Mouse (Mus musculus): Measurements from ENCODE around the gene Arid1b. TPM values are rescaled to one million over a fixed set of nuclear protein-coding genes. Genes with fewer than 3 reads are reported as not detected.

Gene Arid1b
- polyA plus RNA-seq, 1 experiment, result 99.0 TPM

DNA sequence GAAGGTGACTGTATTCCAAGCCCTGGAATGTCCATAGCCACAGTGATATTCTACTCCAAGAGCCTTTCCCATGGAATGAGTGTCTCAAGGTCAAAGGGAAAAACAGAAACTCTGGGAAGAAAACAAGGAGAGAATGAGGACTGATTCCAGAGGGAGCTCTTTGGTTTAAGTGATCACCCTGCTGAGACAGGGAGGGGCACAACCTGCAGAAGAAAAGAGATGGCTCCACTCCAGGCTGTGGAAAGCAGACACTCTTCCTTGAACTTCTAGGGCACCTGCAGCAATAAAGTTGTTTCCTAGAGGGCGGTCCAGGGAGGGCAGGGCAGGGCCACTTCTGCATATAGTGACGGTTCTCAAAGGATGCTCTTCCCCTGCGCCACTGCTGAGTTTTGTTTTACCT lies 45.6 kb upstream of the Arid1b start:
- WGBS, result 83% methylated on average over 3 of the region's 3 CpGs
- TF ChIP-seq POLR2A (IDR thresholded peaks at IDR 0.05; ENCODE audit: control insufficient read depth, extremely low read depth, insufficient read depth, low read length, poor library complexity) (no peak), CTCF (IDR thresholded peaks at IDR 0.05; ENCODE audit: borderline replicate concordance, control insufficient read depth, extremely low read depth, insufficient read depth, low read length, poor library complexity) (no peak)
- Histone ChIP-seq H3K27me3 (ENCODE audit: control insufficient read depth, insufficient read depth, low read length) (no peaks in the 10 kb centered on the region), H3K27ac (ENCODE audit: control insufficient read depth, insufficient read depth, low read length) (no peak overlapping the region), H3K4me3 (ENCODE audit: control insufficient read depth, insufficient read depth, low read length) (no peak overlapping the region), H3K36me3 (ENCODE audit: control insufficient read depth, insufficient read depth, low read length) (no peaks in the 10 kb centered on the region), H3K4me1 (replicated peaks; ENCODE audit: control insufficient read depth, insufficient read depth, low read length) (peaks cover 9% of the 10 kb centered on the region)
- no peak for DNase-seq

DNA sequence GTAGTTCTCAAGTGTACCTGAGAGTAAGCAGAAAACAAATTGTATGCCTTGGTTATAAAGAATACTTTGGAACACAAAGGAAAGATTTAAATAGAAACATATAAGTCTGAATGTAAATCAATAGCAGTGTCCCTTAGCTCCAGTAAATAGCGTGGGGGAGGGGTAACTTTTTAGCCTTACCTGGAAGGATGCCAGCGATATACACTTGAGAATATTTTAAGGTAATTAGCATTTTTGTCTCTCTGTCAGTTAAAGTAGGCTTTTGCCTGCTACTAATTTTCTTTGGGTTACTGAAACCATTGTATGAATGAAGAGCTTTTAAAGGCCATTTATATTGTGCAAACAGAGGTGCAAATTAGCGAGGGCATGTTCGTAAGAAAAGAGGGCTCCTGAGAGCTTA lies 39.7 kb upstream of the Arid1b start:
- 96% methylated on average over 4 of the region's 4 CpGs for WGBS
- no peak for DNase-seq
- H3K4me3 ChIP-seq (ENCODE audit: control insufficient read depth, insufficient read depth, low read length), result no peak overlapping the region
- H3K27me3 ChIP-seq (ENCODE audit: control insufficient read depth, insufficient read depth, low read length), result no peaks in the 10 kb centered on the region
- TF ChIP-seq CTCF (IDR thresholded peaks at IDR 0.05; ENCODE audit: borderline replicate concordance, control insufficient read depth, extremely low read depth, insufficient read depth, low read length, poor library complexity) (no peak), POLR2A (IDR thresholded peaks at IDR 0.05; ENCODE audit: control insufficient read depth, extremely low read depth, insufficient read depth, low read length, poor library complexity) (no peak)
- H3K27ac ChIP-seq (ENCODE audit: control insufficient read depth, insufficient read depth, low read length), result no peak overlapping the region
- H3K36me3 ChIP-seq (ENCODE audit: control insufficient read depth, insufficient read depth, low read length), result no peaks in the 10 kb centered on the region
- no peaks in the 10 kb centered on the region for H3K4me1 ChIP-seq (replicated peaks; ENCODE audit: control insufficient read depth, insufficient read depth, low read length)

GRCm38 (mm10) chr17:4964192-4964877 lies 29.8 kb upstream of the Arid1b start:
- DNase-seq, result no peak
- H3K27me3 ChIP-seq (ENCODE audit: control insufficient read depth, insufficient read depth, low read length), result no peaks in the 10 kb centered on the region
- TF ChIP-seq POLR2A (IDR thresholded peaks at IDR 0.05; ENCODE audit: control insufficient read depth, extremely low read depth, insufficient read depth, low read length, poor library complexity) (no peak), CTCF (IDR thresholded peaks at IDR 0.05; ENCODE audit: borderline replicate concordance, control insufficient read depth, extremely low read depth, insufficient read depth, low read length, poor library complexity) (no peak)
- no peaks in the 10 kb centered on the region for H3K36me3 ChIP-seq (ENCODE audit: control insufficient read depth, insufficient read depth, low read length)
- H3K4me1 ChIP-seq (replicated peaks; ENCODE audit: control insufficient read depth, insufficient read depth, low read length), result no peaks in the 10 kb centered on the region
- H3K4me3 ChIP-seq (ENCODE audit: control insufficient read depth, insufficient read depth, low read length), result no peak overlapping the region
- 97% methylated on average over 10 of the region's 10 CpGs for WGBS
- no peak overlapping the region for H3K27ac ChIP-seq (ENCODE audit: control insufficient read depth, insufficient read depth, low read length)

DNA sequence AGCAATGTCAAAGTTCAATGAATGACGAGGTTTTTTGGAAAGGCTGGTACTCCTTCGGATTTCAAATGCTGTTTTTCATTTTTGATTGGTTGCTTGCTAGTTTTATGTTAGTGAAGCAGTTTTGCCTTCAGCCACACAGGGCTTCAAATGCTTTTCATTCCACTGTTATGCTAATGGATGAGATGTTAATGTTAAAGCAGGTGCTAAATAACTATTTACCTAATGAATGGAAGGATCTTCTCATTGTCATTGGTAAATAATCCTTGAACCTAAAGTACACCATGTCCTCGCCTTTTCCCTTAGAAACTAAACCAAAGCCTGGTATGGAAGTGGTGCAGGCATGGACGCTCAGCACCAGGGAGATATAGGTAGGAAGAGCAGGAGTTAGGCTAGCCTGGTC lies 26.9 kb upstream of the Arid1b start:
- H3K27ac ChIP-seq (ENCODE audit: control insufficient read depth, insufficient read depth, low read length), result no peak overlapping the region
- no peak overlapping the region for H3K4me3 ChIP-seq (ENCODE audit: control insufficient read depth, insufficient read depth, low read length)
- TF ChIP-seq POLR2A (IDR thresholded peaks at IDR 0.05; ENCODE audit: control insufficient read depth, extremely low read depth, insufficient read depth, low read length, poor library complexity) (no peak), CTCF (IDR thresholded peaks at IDR 0.05; ENCODE audit: borderline replicate concordance, control insufficient read depth, extremely low read depth, insufficient read depth, low read length, poor library complexity) (no peak)
- no peaks in the 10 kb centered on the region for H3K4me1 ChIP-seq (replicated peaks; ENCODE audit: control insufficient read depth, insufficient read depth, low read length)
- no peaks in the 10 kb centered on the region for H3K27me3 ChIP-seq (ENCODE audit: control insufficient read depth, insufficient read depth, low read length)
- no peak for DNase-seq
- 94% methylated on average over 4 of the region's 4 CpGs for WGBS
- no peaks in the 10 kb centered on the region for H3K36me3 ChIP-seq (ENCODE audit: control insufficient read depth, insufficient read depth, low read length)

GRCm38 (mm10) chr17:4968035-4968434 lies 26.1 kb upstream of the Arid1b start:
- no peak for DNase-seq
- 97% methylated on average over 3 of the region's 3 CpGs for WGBS

DNA sequence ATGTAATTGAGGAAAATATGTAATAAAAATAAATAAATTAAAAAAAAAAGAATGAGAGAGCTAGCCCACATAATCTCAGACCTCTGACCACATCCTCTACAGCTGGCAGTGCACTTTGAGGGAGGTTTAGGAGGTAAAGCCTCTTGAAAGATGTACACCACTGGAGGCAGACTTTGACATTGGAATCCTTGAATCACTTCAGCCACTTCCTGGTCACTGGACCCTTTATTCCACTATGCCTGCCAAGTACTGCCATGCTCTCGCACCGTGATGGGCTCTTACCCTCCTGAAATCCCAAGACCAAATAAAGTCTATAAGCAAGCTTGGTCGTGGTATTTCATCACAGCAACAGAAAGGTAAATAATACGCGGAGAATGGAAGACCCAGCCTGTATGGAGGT lies 25.3 kb upstream of the Arid1b start:
- 94% methylated on average over 5 of the region's 5 CpGs for WGBS
- no peaks in the 10 kb centered on the region for H3K27me3 ChIP-seq (ENCODE audit: control insufficient read depth, insufficient read depth, low read length)
- no peak overlapping the region for H3K4me3 ChIP-seq (ENCODE audit: control insufficient read depth, insufficient read depth, low read length)
- H3K36me3 ChIP-seq (ENCODE audit: control insufficient read depth, insufficient read depth, low read length), result no peaks in the 10 kb centered on the region
- DNase-seq, result no peak
- H3K4me1 ChIP-seq (replicated peaks; ENCODE audit: control insufficient read depth, insufficient read depth, low read length), result no peaks in the 10 kb centered on the region
- no peak overlapping the region for H3K27ac ChIP-seq (ENCODE audit: control insufficient read depth, insufficient read depth, low read length)
- TF ChIP-seq POLR2A (IDR thresholded peaks at IDR 0.05; ENCODE audit: control insufficient read depth, extremely low read depth, insufficient read depth, low read length, poor library complexity) (no peak), CTCF (IDR thresholded peaks at IDR 0.05; ENCODE audit: borderline replicate concordance, control insufficient read depth, extremely low read depth, insufficient read depth, low read length, poor library complexity) (no peak)

More at GRCm38 (mm10) chr17:4968035-4968434, 26.1 kb upstream of the Arid1b start:
- Histone ChIP-seq H3K27me3 (ENCODE audit: control insufficient read depth, insufficient read depth, low read length) (no peaks in the 10 kb centered on the region), H3K4me3 (ENCODE audit: control insufficient read depth, insufficient read depth, low read length) (no peak overlapping the region), H3K4me1 (replicated peaks; ENCODE audit: control insufficient read depth, insufficient read depth, low read length) (no peaks in the 10 kb centered on the region), H3K36me3 (ENCODE audit: control insufficient read depth, insufficient read depth, low read length) (no peaks in the 10 kb centered on the region), H3K27ac (ENCODE audit: control insufficient read depth, insufficient read depth, low read length) (no peak overlapping the region)
- no peak for TF ChIP-seq CTCF (IDR thresholded peaks at IDR 0.05; ENCODE audit: borderline replicate concordance, control insufficient read depth, extremely low read depth, insufficient read depth, low read length, poor library complexity)
- TF ChIP-seq POLR2A (IDR thresholded peaks at IDR 0.05; ENCODE audit: control insufficient read depth, extremely low read depth, insufficient read depth, low read length, poor library complexity), result no peak

- Histone ChIP-seq H3K27ac (ENCODE audit: control insufficient read depth, insufficient read depth, low read length) (no peak overlapping the region), H3K27me3 (ENCODE audit: control insufficient read depth, insufficient read depth, low read length) (no peaks in the 10 kb centered on the region), H3K36me3 (ENCODE audit: control insufficient read depth, insufficient read depth, low read length) (no peaks in the 10 kb centered on the region), H3K4me1 (replicated peaks; ENCODE audit: control insufficient read depth, insufficient read depth, low read length) (no peaks in the 10 kb centered on the region), H3K4me3 (ENCODE audit: control insufficient read depth, insufficient read depth, low read length) (no peak overlapping the region)
- TF ChIP-seq POLR2A (IDR thresholded peaks at IDR 0.05; ENCODE audit: control insufficient read depth, extremely low read depth, insufficient read depth, low read length, poor library complexity) (no peak), CTCF (IDR thresholded peaks at IDR 0.05; ENCODE audit: borderline replicate concordance, control insufficient read depth, extremely low read depth, insufficient read depth, low read length, poor library complexity) (no peak)
- WGBS, result 93% methylated on average over 6 of the region's 6 CpGs
- no peak for DNase-seq
Observed at GRCm38 (mm10) chr17:4972261-4972660, 21.9 kb upstream of the Arid1b start.
